Mouse (Mus musculus): Measurements from ENCODE around the gene Cdca3. TPM values are rescaled to one million over a fixed set of nuclear protein-coding genes. Genes with fewer than 3 reads are reported as not detected.
A peak's percentile ranks its signal among the peaks of the same experiment; 100 is the strongest.

The Cdca3 gene
- polyA plus RNA-seq, 1 experiment from 2014 or later: 171 TPM

DNA sequence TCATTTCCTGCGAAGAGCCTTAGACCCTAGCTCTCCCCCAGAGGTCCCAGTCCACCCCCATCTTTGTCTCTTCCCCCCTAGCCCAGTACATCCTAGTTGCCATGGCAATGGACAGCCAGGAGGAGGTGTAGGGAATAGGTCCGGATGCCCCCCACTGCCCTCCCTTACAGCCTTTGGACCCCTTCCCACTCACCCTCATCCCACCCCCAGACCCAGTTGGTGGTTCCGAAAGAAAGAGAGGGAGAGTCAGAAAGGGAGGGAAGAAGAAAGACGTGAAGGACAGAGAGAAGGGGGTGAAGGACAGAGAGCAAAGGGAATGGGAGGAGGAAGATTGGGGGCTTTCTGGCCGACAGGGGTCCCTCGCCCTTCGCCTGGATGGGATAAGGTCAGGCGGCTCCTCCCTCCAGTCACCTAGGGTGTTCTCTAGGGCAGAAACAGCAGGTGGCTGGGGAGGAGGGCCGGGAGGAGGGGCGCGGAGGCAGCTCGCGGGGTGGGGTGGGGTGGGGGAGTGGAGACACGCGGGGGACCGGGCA lies 33.8 kb downstream of the Cdca3 start:
- Histone ChIP-seq H3K9ac (ENCODE audit: low read depth, low read length) (no peak overlapping the region; the same call in 1 of the 2 replicates), H3K36me3 (ENCODE audit: control insufficient read depth, insufficient read depth) (no peaks in the 10 kb centered on the region), H3K4me1 (ENCODE audit: control insufficient read depth, low read depth, low read length) (peaks cover 5% of the 10 kb centered on the region; the same call in 1 of the 2 replicates), H3K4me3 (ENCODE audit: low read depth, low read length) (peak overlapping the region; percentile 46), H3K27ac (ENCODE audit: low read length) (no peak overlapping the region), H3K9me3 (replicated peaks; ENCODE audit: control insufficient read depth, low read length) (no peaks in the 10 kb centered on the region), H3K4me2 (ENCODE audit: low read depth, low read length) (peak overlapping the region; percentile 72), H3K27me3 (ENCODE audit: control insufficient read depth, insufficient read depth, low read depth, low read length) (peaks cover 65% of the 10 kb centered on the region)
- 0 out of 2 replicates have a peak, but pooled peaks have one; percentile 19 for ATAC-seq (ENCODE audit: low read depth)
- 2% methylated on average over 12 of the region's 16 CpGs for WGBS (ENCODE audit: insufficient replicate concordance)

DNA sequence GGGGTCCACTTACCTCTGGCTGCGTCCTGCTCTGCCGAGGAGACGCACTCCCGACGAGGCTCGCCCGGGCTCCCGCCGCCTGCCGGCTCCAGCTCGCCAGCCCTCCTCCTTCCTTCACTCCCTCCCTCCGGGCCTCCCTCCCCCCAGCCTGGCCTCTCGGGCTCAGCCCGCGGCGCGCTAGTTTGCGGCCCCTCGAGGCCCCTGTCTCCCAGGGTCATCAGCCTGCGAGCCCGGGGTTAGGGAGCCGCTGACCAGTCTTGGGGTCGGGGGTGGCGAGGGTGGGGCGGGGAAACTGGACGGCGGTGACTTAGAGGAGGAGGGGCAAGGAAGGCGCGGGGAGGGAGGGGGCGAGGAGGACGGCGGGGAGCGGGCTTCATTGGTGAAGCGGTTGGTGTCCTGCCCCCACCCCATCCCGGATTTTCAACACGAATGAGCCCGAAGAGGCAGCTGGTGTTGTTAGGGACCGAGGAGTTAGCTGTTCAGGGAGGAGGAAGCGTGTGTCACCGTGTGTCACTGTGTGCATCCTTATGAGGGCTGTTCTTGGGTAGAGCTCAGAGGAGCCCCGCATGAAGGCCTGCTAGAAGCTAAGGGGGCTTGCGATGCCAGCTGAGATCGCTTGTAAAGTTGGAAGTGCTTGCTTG lies 34.4 kb downstream of the Cdca3 start, which contains the start of gene Gpr162:
Gene Gpr162 (minus strand): TSS at position 326 of the 641 bp plus-strand sequence.
- ATAC-seq (ENCODE audit: low read depth): 0 out of 2 replicates have a peak, but pooled peaks have one; percentile 27
- Histone ChIP-seq H3K4me2 (ENCODE audit: low read depth, low read length) (peak within 1 kb of the TSS; percentile 72), H3K36me3 (ENCODE audit: control insufficient read depth, insufficient read depth) (no peaks in the 10 kb centered on the region), H3K4me3 (ENCODE audit: low read depth, low read length) (peak within 1 kb of the TSS; percentile 46), H3K9ac (ENCODE audit: low read depth, low read length) (peak within 1 kb of the TSS; percentile 26; the same call in 1 of the 2 replicates), H3K9me3 (replicated peaks; ENCODE audit: control insufficient read depth, low read length) (no peaks in the 10 kb centered on the region), H3K27me3 (ENCODE audit: control insufficient read depth, insufficient read depth, low read depth, low read length) (peaks cover 59% of the 10 kb centered on the region), H3K27ac (ENCODE audit: low read length) (no peak within 1 kb of the TSS), H3K4me1 (ENCODE audit: control insufficient read depth, low read depth, low read length) (peaks cover 5% of the 10 kb centered on the region; the same call in 1 of the 2 replicates)
- under 1% methylated on average over 32 of the region's 43 CpGs for WGBS (ENCODE audit: insufficient replicate concordance)

GRCm38 (mm10) chr6:124865766-124866362 lies 36.5 kb downstream of the Cdca3 start:
- Histone ChIP-seq H3K36me3 (ENCODE audit: control insufficient read depth, insufficient read depth) (no peaks in the 10 kb centered on the region), H3K9me3 (replicated peaks; ENCODE audit: control insufficient read depth, low read length) (no peaks in the 10 kb centered on the region), H3K9ac (ENCODE audit: low read depth, low read length) (no peak overlapping the region), H3K4me1 (ENCODE audit: control insufficient read depth, low read depth, low read length) (peaks cover 5% of the 10 kb centered on the region; the same call in 1 of the 2 replicates), H3K4me2 (ENCODE audit: low read depth, low read length) (no peak overlapping the region), H3K27ac (ENCODE audit: low read length) (no peak overlapping the region), H3K27me3 (ENCODE audit: control insufficient read depth, insufficient read depth, low read depth, low read length) (peaks cover 48% of the 10 kb centered on the region), H3K4me3 (ENCODE audit: low read depth, low read length) (no peak overlapping the region)
- no peak for ATAC-seq (ENCODE audit: low read depth)
- WGBS (ENCODE audit: insufficient replicate concordance): 65% methylated on average over 18 of the region's 18 CpGs

DNA sequence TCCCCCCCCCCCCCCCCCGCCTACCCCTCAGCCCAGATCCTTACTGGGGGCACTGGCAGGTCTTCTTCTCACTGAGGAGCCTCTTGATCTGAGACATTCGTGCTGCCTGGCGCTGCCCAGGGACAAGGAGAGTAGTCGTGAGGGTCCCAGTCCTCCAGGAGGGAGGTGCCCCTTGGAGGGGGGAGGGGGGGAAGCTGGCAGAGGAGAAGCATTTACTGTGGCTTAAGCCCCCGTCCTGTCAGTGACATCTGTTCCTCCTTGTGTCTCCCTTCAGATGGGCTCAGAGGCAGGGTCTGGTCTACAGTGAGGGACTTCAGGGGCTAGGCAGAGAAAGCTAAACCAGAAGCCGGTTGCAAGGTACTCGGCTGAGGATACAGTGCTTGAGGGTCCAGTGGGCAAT lies 37.2 kb downstream of the Cdca3 start:
- no peak for ATAC-seq (ENCODE audit: low read depth)
- no peak overlapping the region for H3K4me2 ChIP-seq (ENCODE audit: low read depth, low read length)
- H3K36me3 ChIP-seq (ENCODE audit: control insufficient read depth, insufficient read depth): no peaks in the 10 kb centered on the region
- peaks cover 41% of the 10 kb centered on the region for H3K27me3 ChIP-seq (ENCODE audit: control insufficient read depth, insufficient read depth, low read depth, low read length)
- H3K4me1 ChIP-seq (ENCODE audit: control insufficient read depth, low read depth, low read length): peaks cover 5% of the 10 kb centered on the region; the same call in 1 of the 2 replicates
- no peaks in the 10 kb centered on the region for H3K9me3 ChIP-seq (replicated peaks; ENCODE audit: control insufficient read depth, low read length)
- 57% methylated on average over 6 of the region's 7 CpGs for WGBS (ENCODE audit: insufficient replicate concordance)
- H3K4me3 ChIP-seq (ENCODE audit: low read depth, low read length): no peak overlapping the region
- H3K27ac ChIP-seq (ENCODE audit: low read length): no peak overlapping the region
- H3K9ac ChIP-seq (ENCODE audit: low read depth, low read length): no peak overlapping the region

DNA sequence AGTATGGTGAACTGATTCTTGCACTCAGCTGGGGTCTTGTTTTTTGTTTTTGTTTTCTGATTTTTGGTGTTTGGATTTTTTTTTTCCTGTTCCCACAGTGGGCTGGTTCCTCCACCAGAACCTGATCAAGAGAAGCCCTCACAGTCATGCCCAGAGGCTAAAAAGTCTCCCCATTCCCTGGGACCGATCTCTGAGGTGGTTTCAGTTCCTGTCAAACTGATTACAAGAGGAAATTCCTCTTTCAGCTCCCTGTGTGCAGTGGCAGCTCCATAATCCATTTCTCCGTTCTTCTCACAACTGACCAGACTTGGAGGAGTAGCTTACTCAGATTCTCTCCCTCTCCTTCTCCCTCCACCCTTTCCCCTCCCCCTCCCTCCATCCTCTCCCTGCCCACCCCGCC lies 45.0 kb downstream of the Cdca3 start:
- WGBS (ENCODE audit: insufficient replicate concordance): 12% methylated on average over 2 of the region's 3 CpGs
- Histone ChIP-seq H3K27me3 (ENCODE audit: control insufficient read depth, insufficient read depth, low read depth, low read length) (no peaks in the 10 kb centered on the region), H3K9me3 (replicated peaks; ENCODE audit: control insufficient read depth, low read length) (no peaks in the 10 kb centered on the region), H3K36me3 (ENCODE audit: control insufficient read depth, insufficient read depth) (no peaks in the 10 kb centered on the region), H3K4me1 (ENCODE audit: control insufficient read depth, low read depth, low read length) (no peaks in the 10 kb centered on the region), H3K9ac (ENCODE audit: low read depth, low read length) (no peak overlapping the region), H3K4me2 (ENCODE audit: low read depth, low read length) (no peak overlapping the region), H3K27ac (ENCODE audit: low read length) (no peak overlapping the region), H3K4me3 (ENCODE audit: low read depth, low read length) (no peak overlapping the region)
- no peak for ATAC-seq (ENCODE audit: low read depth)

DNA sequence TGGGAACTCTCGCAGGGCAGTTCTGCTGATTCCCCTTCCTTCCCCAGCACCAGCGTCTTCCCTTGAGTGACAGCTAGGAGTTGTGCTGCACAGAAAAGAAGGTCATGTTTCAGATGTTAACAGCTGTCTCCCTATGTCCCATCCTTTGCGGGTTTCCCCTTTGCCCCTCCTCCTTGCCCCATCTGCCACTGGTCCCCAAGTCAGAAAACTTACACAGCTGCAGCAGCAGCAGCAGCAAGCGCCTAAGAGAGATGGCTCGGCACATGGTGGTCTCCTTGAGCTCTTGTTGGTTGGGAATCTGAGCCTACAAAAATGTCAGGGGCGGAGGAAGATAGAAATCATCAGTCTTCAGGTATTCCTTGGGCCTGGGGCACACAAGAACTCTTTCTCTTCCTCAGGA lies 50.0 kb downstream of the Cdca3 start:
- Histone ChIP-seq H3K4me3 (ENCODE audit: low read depth, low read length) (no peak overlapping the region), H3K4me2 (ENCODE audit: low read depth, low read length) (no peak overlapping the region), H3K9ac (ENCODE audit: low read depth, low read length) (no peak overlapping the region), H3K27ac (ENCODE audit: low read length) (no peak overlapping the region), H3K36me3 (ENCODE audit: control insufficient read depth, insufficient read depth) (no peaks in the 10 kb centered on the region), H3K9me3 (replicated peaks; ENCODE audit: control insufficient read depth, low read length) (no peaks in the 10 kb centered on the region), H3K4me1 (ENCODE audit: control insufficient read depth, low read depth, low read length) (no peaks in the 10 kb centered on the region), H3K27me3 (ENCODE audit: control insufficient read depth, insufficient read depth, low read depth, low read length) (no peaks in the 10 kb centered on the region)
- no peak for ATAC-seq (ENCODE audit: low read depth)
- WGBS (ENCODE audit: insufficient replicate concordance): 42% methylated on average over 6 of the region's 6 CpGs

- H3K27me3 ChIP-seq (ENCODE audit: control insufficient read depth, insufficient read depth, low read depth, low read length): no peaks in the 10 kb centered on the region
- 73% methylated on average over 9 of the region's 9 CpGs for WGBS (ENCODE audit: insufficient replicate concordance)
- no peak overlapping the region for H3K4me3 ChIP-seq (ENCODE audit: low read depth, low read length)
Observed at GRCm38 (mm10) chr6:124881821-124882220, 52.5 kb downstream of the Cdca3 start.

More at GRCm38 (mm10) chr6:124881821-124882220, 52.5 kb downstream of the Cdca3 start:
- H3K9ac ChIP-seq (ENCODE audit: low read depth, low read length): no peak overlapping the region
- H3K9me3 ChIP-seq (replicated peaks; ENCODE audit: control insufficient read depth, low read length): no peaks in the 10 kb centered on the region
- no peak overlapping the region for H3K4me2 ChIP-seq (ENCODE audit: low read depth, low read length)
- ATAC-seq (ENCODE audit: low read depth): no peak
- H3K4me1 ChIP-seq (ENCODE audit: control insufficient read depth, low read depth, low read length): no peaks in the 10 kb centered on the region
- H3K36me3 ChIP-seq (ENCODE audit: control insufficient read depth, insufficient read depth): no peaks in the 10 kb centered on the region
- no peak overlapping the region for H3K27ac ChIP-seq (ENCODE audit: low read length)
